Mouse (Mus musculus) adrenal gland, adult 2 months (tissue): ENCODE measurements around the gene Fance. TPM values are rescaled to one million over a fixed set of nuclear protein-coding genes. Genes with fewer than 3 reads are reported as not detected.
A peak's percentile ranks its signal among the peaks of the same experiment; 100 is the strongest.
"Not testable (repeated sequence)": the region's sequence is repeated elsewhere in the genome, so short reads cannot be mapped to it uniquely, and the experiment has no call there.

Experiments
- DNase-seq: peaks from one replicate; pipeline ENCODE4 v3.0.0; 2021
- polyA plus RNA-seq: library from polyadenylated mRNA; depleted of rRNA; stranded (reverse); fragments of >200 nt; gene quantifications from 2 replicates; pipeline ENCODE4 v1.2.3, GENCODE M21; 2012
- total RNA-seq, 2 experiments: library from RNA; stranded (reverse); gene quantifications; 2 replicates each; pipeline ENCODE4 v1.2.3; 2021

The Fance gene
- total and polyA plus RNA-seq, 3 experiments, result 19.5 to 31.5 (median 22.5) TPM

DNA sequence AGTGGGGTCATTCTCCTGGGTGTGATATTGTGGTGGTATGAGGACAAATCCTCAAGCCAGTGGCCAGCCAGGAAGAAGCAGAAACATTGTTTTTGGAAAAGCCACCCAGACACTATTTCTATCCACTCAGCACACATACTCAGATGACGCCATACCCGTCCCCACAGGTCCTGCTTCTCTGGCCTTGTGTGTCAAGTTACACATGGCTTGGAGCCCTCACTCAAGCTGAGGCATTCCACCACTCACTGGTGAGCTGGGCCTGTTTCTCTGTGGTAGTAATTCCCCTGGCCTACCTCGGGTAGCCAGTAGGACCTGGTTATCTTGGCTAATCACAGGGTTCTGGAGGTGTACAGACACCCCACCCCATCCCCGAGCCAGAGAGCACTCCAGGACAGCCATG lies 19.6 kb upstream of the Fance start:
- no peak for DNase-seq

DNA sequence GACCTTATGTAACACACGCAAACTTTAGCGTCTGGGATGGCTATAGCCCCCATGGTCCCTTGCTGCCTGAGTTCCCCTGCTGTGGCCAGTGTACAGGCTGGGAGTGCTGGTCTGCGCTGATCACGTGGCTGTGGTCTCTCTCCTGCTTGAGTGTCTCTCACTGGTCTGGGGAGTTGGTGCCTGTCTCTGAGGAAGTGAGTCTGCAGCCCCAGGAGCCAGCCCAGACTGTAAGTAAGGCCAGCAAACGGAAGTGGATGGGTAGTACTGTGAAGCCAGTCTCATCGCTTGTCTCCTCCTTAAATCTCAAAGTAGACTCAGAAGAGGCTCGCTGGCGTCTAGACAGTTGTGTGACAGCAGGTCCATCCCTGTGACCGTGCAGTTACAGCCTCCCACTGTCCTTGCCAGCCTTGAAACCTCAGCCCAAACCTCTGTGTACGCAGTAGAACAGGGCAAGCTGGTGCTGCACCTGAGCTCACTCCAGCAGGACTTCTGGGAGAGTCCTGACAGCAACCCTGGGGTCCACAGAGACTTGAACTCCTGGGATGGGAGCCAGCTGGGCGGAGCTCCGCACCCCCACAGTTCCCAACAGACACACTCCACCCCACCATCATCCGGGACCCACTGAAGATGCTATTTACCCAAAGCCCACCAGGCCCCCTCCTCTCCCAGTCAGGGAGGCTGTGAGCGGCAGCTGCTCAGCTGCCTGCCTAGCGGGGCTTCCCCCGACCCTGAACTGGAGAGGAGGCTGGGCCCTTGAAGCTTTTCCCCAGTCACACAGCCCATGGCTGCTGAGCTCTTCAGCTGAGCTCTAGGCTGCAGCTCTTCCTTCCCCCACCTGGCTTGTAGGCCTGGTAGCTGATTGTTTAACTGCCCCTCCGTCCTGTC lies 18.6 kb upstream of the Fance start:
- no peak for DNase-seq

DNA sequence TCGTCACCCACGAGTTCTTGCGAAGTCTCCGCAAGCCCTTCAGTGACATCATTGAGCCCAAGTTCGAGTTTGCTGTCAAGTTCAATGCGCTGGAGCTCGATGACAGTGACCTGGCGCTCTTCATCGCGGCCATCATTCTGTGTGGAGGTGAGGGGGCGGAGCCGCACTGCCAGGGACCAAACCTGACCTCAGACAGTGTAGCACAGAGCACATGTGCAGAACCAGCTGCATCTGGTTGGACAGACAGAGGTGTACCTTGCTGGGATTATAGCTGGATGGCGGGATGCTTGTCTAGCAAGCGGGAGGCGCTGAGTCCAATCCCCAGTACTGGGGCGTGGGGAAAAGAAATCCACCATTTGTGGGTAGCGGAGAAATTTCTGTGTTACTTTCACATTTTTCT lies 14.4 kb upstream of the Fance start:
- no peak for DNase-seq

DNA sequence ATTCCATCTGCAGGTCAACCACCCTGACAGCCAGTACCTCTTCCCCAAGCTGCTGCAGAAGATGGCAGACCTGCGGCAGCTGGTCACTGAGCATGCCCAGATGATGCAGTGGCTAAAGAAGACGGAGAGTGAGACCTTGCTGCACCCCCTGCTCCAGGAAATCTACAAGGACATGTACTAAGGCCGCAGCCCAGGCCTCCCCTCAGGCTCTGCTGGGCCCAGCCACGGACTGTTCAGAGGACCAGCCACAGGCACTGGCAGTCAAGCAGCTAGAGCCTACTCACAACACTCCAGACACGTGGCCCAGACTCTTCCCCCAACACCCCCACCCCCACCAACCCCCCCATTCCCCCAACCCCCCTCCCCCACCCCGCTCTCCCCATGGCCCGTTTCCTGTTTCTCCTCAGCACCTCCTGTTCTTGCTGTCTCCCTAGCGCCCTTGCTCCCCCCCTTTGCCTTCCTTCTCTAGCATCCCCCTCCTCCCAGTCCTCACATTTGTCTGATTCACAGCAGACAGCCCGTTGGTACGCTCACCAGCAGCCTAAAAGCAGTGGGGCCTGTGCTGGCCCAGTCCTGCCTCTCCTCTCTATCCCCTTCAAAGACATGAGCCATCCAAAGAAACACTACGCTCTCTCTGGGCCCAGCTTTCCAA lies 13.5 kb upstream of the Fance start:
- DNase-seq, result no peak

DNA sequence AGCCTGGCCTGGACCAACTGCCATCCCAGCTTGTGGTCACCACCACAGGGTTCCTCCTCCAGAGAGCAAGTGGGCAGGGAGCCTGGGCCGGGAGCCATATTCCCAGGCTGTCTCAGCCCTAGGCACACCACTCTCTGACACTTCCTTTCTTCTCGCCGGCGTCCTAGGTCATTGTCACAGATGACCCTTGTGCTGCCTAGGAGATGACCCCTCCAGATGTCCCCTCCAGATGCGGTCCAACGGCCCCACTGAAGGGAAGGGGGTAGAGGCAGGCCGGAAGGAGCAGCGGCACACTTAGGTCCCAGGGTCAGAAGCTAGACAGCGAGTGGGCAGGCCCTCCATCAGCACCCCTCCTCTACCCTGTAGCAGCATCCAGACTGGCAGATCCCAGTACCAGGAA lies 13.0 kb upstream of the Fance start:
- no peak for DNase-seq

DNA sequence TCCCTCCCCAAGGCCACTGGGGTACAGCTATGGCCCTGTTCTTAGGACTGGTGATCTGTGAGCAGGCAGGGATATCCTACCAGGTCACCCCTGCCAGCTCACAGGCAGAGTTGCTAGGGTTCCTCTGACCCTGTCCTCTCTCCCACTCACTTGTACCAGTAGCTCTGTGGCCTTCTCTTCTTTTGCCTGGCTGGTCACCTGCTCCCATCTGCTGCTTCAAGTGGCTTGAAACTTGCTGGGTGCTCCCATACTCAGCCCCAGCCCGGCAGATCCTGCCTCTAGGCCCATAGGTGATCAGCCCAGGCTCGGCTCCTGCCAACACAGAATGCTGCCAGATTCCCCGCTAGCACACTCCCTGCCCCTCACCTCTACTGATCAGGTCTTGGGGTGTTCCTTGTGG lies 12.5 kb upstream of the Fance start:
- DNase-seq, result no peak

DNA sequence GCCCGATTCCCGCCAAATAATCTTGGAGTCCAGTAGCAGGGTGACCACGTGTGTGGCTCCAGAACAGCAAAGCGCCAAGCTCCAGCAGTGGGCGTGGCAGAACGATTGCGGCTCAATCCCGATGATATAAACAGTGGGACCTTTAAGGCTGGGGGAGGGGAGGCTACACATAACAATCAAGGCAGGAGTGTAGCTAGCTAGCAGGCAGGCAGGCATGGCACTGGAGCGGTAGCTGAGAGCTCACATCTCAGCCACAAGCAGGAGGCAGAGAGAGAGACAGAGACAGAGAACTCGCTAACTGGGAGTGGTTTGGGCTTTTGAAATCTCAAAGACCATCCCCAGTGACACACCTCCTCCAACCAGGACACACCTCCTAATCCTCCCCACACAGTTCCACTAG lies 8.1 kb upstream of the Fance start:
- no peak for DNase-seq

DNA sequence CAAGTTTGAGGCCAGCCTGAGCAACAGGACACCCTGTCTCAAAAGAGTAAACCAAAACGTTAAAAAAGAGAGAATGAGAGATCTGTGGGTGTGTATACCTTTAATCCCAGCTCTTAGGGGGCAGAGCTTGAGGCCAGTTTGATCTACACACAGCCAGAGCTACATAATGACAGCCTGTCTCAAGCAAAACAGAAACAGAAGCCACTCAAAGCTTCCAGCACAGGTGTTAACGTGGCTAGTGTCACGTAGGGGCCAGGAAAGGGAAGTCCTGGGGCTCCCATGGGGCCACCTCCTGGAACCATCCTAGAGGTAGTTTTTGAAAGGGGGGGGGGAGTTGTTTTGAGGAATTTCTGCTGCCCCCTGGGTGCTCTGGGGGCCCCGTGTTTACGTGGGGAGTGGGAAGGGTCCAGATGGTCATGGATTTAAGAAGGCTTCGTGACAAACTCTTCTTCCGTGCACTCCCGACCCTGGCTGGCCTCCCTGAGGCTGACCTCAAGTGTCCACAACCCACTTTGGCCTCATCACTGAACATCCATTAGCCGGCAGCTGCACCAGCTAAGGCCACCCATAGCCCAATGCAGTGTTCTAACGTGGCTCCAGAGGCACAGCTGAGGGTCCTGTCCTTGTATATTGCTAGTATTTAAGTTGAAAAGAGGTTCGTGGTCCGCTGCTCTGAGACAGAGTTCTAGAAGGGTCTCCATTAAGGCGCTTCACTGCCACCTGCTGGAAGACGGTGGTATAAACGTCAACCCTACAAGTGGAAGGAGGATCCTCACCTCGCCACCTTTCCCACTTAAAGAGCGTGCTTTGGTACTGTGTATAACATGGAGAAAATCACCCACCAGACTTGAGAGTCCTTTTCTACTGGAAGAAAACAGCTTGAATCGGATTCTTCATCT lies 4.8 kb upstream of the Fance start:
- DNase-seq, result peak; percentile 84

DNA sequence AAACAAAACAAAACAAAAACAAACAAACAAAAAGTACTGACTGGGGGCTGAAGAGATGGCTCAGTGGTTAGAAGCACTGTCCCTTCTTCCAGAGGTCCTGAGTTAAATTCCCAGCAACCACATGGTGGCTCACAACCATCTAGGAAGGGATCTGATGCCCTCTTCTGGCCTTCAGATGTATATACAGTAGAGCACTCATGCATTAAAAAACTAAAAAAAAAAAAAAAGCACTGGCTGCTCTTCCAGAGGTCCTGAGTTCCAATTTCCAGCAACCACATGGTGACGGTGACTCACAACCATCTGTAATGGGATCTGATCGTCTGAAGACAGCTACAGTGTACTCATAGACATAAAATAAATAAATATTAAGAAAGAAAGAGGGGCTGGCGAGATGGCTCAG lies 2.5 kb upstream of the Fance start:
- no peak for DNase-seq

DNA sequence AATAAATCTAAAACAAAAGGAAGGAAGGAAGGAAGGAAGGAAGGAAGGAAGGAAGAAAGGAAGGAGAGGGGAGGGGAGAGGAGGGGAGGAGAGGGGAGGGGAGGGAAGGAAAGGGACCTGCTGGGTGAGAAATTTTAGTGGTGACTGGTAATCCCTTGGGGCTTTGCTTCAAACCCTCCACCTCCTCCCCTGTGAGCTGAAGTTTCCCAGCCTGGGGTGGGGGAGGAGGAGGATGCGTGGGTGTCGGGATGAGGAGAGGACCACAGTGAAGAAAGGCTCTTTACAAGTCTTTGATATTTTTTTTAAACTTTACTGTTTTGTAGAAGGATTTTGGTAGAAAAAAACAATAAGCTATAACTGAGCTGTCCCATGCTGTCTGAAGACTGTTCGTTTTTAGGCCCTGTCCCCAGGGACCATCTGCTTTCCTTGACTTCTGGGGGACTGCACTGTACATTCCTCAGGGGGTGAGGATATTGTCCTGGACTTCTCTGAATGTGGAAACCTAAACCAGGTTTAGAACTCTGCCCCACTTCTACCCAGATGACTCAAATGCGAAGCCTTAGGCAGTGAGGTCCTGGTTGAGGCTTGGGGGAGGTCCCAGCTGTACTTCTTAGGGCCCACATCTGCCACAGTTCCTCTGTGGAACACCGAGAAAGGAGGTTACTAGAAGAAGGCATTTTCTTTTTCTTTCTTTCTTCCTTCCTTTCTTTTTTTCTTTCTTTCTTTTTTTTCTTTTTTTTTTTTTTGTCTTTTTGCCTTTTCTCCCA lies 1.8 kb upstream of the Fance start:
- DNase-seq, result no peak

DNA sequence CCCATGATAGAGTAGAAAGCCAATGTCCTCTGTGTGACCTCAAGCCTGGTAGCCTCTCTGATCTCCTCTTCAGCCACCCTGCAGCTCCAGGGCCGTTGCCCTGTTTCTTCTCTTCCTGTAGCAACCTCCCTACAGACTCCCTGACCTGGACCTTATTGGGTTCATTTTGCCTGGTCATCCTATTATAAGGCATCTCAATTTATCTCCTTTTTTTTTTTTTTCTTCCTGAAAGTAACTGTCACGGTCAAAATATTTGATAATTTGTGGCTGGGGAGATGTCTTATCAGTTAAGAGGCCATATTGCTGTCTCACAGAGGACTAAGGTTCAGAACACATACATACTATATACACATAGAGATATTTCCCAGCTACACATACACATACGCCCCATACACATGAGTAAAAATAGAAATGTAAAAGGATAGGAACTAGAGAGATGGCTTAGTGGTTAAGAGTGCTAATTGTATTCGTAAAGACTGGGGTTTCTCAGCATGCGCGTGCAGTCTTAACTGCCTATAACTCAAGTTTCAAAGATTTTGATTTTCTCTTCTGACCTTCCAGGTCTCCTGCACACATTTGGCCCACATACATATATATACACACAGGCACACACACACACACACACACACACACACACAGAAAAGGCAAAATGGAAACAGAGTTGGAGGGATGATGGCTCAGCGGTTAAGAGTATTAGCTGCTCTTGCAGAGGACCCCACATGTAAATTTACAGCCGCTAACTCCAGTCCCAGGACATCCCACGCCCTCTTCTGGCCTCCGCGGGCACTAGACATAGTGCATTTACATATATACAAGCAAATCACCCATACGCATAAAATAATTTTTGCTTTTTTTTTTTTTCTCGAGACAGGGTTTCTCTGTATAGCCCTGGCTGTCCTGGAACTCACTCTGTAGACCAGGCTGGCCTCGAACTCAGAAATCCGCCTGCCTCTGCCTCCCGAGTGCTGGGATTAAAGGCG lies 797 bp upstream of the Fance start:
- DNase-seq, result no peak

DNA sequence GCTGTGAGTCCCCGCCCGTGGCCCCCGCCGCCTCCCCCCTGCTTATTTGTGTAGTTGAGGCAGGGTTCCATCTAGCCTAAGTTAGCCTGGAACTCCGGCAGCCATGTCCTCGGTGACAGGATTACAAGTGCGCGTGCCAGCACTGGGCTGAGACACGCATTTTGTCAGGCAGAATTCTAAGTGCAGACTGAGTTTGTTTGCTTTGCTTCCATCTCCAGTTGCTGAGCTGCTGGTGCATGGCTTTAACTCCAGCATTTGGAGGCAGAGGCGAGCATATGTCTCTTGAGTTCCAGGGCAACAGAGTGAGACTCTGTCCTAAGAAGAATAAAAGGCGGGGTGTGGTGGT lies 534 bp downstream of the Fance start:
- DNase-seq, result no peak

DNA sequence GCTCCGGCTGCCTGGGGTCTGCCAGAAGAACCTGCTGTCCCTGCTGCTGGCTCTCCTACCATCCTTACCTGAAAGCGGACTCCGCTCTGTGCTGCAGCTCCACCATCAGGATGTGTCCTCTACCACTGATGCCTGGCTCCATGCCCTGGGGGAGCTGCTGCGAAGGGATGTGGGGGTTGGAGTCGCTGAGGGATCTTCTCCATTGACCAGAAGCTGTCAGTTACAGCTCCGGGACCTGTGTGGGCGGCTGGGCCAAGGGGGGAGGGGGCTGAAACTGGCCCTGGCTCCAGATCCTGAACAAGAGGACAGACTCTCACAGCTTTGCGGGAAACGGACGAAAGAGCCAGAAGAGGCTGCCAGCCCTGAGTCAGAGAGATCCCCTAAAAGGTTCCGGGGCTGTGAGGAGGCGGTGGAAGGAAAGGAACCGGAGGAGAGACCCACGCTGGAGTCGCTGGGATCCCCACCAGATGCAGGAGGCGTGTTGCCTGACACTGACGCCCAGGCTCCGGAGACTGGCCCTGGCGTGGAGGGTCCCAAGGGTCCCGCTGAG lies 2.4 kb downstream of the Fance start:
- no peak for DNase-seq

DNA sequence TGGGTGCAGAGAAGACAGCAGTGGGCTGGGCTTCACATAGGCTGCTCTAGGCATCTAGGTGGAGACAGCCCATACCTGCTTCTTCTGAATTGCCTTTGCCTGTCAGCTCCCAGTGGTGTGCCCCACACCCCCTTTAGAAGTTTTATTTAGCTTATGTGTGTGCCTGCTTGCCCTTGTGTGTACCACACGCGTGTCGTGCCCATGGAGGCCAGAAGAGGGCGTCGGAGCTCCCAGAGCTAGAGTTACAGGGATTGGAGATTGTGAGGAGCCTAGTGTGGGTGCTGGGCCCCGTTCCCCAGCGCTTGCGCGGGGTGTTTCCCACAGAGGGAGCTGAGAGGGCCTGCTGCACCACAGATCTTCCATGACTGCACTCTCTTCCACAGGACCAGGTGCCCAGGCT lies 3.2 kb downstream of the Fance start:
- DNase-seq, result no peak

DNA sequence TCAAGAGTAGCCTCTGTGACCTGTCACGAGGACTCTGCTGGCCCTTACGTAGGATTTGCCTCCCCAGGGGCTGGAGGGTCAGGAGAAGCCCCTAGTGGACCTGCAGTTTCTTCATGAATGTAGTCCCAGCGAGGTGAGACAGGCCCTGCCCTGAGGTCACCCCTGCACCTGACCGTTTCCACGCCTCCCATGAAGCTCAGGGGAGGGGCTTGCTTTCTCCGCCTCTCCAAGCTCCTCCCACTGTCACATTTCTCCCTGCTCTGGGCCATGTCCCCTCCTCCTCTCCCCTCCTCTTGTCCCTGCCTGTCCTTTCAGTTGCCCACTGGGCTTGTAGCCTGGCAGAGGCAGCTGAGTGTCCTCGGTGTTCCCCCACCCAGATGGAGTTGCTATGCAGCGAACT lies 3.8 kb downstream of the Fance start:
- no peak for DNase-seq

DNA sequence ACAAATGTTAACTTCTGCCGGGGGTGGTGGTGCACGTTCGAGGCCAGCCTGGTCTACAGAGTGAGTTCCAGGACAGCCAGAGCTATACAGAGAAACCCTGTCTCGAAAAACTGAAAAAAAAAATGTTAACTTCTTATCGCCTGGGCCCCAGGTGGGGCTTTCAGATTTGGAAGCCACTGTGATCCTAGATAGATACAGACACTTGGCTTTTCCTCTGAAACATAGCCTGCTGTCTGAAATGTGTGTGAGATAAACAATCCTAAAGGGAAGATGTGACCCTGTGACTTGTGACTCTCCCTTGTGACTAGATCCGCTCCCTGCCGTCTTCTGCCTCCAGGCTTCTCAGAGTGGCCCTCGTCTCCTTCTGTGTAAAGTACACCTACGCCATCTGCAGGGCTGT lies 4.4 kb downstream of the Fance start:
- DNase-seq, result no peak

DNA sequence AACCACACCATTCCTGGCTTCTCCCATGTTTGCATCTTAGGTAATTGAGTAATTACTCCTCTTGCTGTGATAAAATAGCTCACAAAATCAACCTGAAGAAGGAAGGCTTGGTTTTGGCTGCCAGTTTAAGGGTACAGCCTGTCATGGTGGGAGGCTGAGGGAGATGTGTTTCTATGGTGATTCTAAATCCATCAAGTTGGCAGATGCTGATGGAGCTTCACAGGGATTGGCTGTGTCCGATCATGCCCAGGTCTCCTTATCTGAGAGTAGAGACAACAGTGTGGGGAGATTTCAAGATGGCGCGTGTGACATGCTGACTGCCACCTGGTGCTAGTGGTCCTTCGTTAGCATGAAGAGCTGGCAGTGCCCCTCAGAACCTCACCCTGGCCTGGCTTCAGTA lies 8.4 kb downstream of the Fance start:
- no peak for DNase-seq

DNA sequence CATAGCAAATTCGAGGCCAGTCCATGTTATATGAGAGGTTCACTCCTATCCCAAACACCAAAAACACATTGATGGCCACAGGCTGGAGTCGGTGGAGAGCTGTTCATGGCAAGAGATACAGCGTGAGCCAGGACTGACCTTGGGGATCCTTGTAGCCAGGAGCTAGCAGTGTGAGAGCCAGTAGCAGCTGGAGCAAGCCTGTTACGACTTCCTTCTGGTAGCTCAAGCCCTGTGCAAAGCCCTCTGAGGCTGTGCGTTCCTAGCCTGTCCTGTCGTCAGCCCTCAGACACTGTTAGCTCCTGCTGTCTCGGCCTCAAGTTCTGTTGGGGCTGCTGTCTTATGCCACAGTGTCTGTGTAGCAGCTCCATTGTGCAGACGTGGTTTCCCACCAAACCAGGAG lies 10.5 kb downstream of the Fance start:
- no peak for DNase-seq

DNA sequence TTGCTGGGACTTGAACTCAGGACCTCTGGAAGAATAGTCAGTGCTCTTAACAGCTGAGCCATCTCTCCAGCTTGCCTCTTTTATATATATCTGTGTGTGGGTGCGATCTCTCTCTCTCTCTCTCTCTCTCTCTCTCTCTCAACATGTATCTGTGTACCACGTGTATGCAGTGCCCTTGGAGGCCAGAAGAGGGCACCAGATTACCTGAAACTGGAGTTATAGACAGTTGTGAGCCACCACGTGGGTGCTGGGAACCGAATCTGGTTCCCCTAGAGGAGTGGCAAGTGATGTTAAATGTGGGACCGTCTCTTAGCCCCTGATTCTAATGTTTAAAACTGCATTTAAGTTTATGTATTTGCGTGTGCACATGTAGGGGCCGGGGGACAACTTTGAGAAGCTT lies 11.1 kb downstream of the Fance start:
- not testable (repeated sequence) for DNase-seq

DNA sequence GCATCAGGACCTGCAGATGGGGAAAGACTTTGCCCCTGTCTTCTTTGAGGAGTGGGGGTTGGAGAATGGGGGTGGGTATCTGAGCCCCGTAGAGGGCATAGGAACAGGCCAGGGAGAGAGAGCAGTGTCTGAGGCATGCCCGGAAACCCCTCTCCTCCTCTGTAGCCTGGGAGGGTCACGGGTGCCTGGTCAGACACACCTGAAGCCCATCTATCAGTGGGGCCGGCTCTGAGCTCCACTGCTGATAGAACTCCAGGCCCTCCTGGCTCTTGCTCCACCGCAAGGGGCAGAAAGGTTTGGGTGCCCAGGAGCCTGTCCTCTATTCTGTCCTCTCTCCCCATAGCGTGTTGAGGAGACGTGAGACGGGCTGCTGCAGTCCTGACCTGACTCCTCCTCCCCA lies 12.4 kb downstream of the Fance start:
- DNase-seq, result no peak

DNA sequence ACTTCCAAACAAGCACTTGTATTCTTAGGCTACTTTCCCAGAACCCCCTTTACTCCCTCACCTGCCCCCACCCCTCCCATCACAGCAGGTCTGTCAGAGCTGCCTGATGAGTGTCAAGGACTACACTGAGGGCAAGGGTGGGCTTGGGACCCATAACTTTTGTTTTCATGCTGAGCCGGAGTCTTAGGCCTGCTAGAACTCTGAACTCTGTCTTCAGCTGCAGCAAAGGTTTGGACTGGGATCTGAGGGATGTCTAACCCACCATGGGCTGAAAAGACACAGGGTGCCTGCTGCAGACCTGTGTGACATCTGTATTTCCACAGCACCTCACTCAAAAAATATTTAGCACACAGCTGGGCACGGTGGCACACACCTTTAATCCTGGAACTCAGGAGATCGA lies 13.6 kb downstream of the Fance start:
- no peak for DNase-seq
